Mouse (Mus musculus) brown adipose tissue, adult 24 weeks (tissue): Measurements from ENCODE around the gene Dst. TPM values are rescaled to one million over a fixed set of nuclear protein-coding genes. Genes with fewer than 3 reads are reported as not detected.
A peak's percentile ranks its signal among the peaks of the same experiment; 100 is the strongest.

Source experiments
- H3K27ac ChIP-seq: fragments of 200-500 bp; replicated peaks from 2 replicates; pipeline ENCODE4 v1.5.1; 2012; ENCODE audit warnings: low read depth, mild to moderate bottlenecking, low read length
- H3K4me1 ChIP-seq: fragments of 200-500 bp; 2 replicates; pipeline ENCODE4 v1.6.1; 2012; ENCODE audit warnings: low read length, mixed read lengths; ENCODE audit not compliant: control insufficient read depth, insufficient read depth, insufficient read length
- H3K4me3 ChIP-seq: fragments of 200-500 bp; 2 replicates; pipeline ENCODE4 v1.5.1; 2012; ENCODE audit warnings: low read depth, mild to moderate bottlenecking, low read length, moderate library complexity; ENCODE audit not compliant: insufficient read depth
- polyA plus RNA-seq: library from polyadenylated mRNA; stranded (reverse); fragments of >200 nt; gene quantifications from 2 replicates; pipeline ENCODE4 v1.2.4, GENCODE M21; 2012; ENCODE audit not compliant: missing spikeins, insufficient read depth, insufficient read length

Gene Dst
- polyA plus RNA-seq, 1 experiment = 42.7 TPM

DNA sequence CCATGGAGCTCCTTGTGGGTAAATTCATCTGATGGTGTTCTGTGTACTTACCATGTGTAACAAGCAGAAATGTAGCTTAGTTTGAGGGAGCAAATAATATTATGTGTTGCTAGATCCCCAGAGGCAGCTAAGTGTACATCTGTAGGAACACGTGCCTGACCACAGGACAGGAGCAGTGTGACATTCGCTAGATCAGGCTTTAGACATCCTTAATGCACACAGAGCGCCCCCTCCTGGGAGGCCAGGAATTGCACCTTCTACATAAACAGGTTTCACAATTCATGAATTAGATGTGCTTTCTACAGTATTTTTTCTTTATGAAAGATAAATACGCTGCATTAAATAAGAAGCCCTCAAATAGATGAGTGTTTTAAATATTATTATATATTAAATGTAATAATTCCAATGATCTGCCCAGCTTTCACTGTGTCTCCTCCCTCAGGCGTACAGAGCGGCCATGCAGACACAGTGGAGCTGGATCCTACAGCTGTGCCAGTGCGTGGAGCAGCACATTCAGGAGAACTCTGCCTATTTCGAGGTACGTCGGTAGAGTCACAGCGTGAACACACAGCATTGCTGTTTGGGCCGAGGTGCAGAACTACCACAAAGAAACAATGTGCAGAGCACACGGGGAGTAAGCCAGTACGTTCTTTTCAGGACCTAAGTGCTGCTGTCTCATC, 256.7 kb downstream of the Dst start:
- Histone ChIP-seq H3K27ac (no peak overlapping the region), H3K4me3 (no peak overlapping the region), H3K4me1 (peaks cover 2% of the 10 kb centered on the region; the same call in 1 of the 2 replicates)

DNA sequence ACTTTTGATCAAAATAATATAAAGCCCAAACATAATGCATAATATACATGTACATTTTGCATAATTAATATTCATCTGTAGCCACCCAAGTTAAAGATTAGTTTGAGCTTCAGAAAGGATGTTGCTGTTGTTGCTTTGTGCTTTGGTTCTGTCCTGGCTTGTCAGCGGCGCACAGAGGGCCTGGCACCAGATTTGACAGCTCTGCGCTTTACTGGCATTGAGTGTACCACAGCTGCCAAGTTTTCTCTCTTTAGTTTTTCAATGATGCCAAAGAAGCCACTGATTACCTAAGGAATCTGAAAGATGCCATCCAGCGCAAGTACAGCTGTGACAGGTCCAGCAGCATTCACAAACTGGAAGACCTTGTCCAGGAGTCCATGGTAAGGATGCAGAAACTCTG, 257.9 kb downstream of the Dst start:
- no peak overlapping the region for H3K27ac ChIP-seq
- H3K4me3 ChIP-seq = no peak overlapping the region
- H3K4me1 ChIP-seq = peaks cover 2% of the 10 kb centered on the region; the same call in 1 of the 2 replicates

DNA sequence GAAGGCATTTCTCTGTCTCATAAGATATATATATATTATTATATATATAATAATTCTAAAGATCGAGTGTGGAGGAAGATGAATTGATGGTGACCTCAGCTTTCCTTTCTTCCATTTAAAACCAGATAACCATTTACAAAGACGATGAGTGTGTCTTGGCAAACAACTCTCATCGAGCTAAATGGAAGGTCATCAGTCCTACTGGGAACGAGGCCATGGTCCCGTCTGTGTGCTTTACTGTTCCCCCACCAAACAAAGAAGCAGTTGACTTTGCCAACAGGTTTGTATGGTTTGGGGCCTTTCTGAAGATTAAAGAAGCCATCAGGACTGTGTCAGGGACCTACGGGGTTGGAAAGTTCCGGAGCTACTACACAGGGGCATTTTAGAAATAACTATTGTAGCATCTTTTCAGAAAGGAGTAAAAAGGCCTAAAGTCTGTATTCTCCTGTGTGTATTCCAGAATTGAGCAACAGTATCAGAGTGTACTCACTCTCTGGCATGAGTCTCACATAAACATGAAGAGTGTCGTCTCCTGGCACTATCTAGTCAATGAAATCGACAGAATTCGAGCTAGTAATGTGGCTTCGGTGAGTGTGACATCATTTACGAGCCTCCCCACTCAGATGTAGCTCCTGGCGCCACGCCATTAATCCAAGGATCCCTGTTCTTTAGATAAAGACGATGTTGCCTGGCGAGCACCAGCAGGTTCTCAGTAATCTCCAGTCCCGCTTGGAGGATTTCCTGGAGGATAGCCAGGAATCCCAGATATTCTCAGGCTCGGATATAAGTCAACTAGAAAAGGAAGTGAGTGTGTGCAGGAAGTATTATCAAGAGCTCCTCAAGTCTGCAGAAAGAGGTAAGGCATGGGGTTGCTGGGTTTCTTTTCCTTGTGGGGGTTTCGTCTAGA, 259.4 kb downstream of the Dst start:
- no peak overlapping the region for H3K4me3 ChIP-seq
- 0 out of 2 replicates have a peak overlapping the region, but pooled peaks have one; percentile 14 for H3K27ac ChIP-seq
- H3K4me1 ChIP-seq = peaks cover 2% of the 10 kb centered on the region; the same call in 1 of the 2 replicates

DNA sequence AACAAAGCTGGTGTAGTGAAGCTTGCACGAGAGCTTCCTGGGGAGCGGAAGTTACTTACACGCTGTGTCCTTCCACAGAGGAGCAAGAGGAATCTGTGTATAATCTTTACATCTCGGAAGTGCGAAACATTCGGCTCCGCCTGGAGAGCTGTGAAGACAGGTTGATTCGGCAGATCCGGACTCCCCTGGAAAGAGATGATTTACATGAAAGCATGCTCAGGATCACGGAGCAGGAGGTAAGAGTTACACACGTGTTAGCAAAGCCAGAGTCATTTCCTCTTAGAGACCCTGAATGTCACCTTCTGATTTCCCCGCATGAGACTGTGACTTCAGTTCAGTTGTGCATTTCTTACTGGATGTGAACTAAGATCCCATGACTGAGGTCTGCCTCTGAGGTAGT, 261.1 kb downstream of the Dst start:
- Histone ChIP-seq H3K4me3 (no peak overlapping the region), H3K27ac (no peak overlapping the region), H3K4me1 (peaks cover 2% of the 10 kb centered on the region; the same call in 1 of the 2 replicates)

DNA sequence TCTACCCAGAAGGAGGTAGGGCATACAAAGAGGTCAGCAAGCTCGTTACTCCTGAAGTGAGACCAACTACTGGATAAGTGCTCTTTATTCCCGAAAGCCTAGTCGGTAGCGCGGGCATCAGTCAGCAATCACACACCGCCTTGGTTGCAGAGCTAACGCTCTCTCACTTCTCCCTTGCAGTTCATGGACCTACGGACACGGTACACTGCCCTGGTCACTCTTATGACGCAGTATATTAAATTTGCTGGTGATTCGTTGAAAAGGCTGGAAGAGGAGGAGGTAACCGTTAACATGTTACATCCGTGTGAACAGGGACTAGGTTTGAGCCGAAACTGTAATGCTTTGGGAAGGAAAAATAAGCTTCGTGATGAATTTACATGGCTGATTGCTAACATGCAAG, 266.5 kb downstream of the Dst start:
- Histone ChIP-seq H3K4me3 (no peak overlapping the region), H3K4me1 (no peaks in the 10 kb centered on the region), H3K27ac (no peak overlapping the region)

DNA sequence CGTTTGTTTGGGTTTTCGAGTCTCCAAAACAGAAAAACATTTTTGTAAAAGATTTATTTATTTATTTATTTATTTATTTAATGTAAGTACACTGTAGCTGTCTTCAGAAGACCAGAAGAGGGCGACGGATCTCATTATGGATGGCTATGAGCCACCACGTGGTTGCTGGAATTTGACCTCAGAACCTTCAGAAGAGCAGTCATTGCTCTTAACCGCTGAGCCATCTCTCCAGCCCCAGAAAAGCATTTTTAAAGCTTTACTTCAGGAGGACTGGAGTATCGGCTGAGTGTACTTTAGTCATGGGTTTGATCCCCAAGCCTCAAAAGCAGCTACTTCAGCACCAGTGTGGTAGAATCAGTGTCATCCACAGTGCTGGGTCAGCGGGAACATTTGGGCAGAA, 266.9 kb downstream of the Dst start:
- H3K27ac ChIP-seq = no peak overlapping the region
- no peak overlapping the region for H3K4me3 ChIP-seq
- no peaks in the 10 kb centered on the region for H3K4me1 ChIP-seq

DNA sequence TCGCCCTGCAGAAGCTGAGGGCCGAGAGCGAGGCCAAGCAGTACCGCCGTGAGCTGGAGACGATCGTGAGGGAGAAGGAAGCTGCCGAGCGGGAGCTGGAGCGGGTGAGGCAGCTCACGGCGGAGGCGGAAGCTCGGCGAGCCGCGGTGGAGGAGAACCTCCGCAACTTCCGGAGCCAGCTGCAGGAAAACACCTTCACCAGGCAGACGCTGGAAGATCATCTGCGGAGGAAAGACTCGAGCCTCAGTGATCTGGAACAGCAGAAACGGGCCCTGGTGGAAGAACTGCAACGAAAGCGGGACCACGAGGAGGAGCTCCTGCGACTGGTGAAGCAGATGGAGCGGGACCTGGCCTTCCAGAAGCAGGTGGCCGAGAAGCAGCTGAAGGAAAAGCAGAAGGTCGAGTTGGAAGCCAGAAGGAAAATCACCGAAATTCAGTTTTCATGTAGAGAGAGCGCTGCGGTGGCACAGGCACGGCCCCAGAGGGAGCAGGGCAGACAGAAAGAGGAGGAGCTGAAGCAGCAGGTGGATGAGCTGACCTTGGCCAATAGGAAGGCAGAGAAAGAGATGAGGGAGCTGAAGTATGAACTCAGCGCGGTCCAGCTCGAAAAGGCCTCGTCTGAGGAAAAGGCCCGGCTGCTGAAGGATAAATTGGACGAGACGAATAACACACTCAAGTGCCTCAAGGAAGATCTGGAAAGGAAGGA, 270.1 kb downstream of the Dst start:
- Histone ChIP-seq H3K4me3 (no peak overlapping the region), H3K4me1 (no peaks in the 10 kb centered on the region), H3K27ac (no peak overlapping the region)

DNA sequence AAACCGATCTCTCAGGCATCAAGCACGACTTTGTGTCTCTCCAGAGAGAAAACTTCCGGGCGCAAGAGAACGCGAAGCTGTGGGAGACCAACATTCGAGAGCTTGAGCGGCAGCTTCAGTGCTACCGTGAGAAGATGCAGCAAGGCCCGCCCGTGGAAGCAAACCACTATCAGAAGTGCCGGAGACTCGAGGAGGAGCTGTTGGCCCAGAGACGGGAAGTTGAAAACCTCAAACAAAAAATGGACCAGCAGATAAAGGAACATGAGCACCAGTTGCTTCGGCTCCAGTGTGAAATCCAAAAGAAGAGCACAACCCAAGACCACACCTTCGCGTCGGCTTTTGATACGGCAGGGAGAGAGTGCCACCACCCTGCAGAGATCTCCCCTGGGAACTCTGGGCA, 271.7 kb downstream of the Dst start:
- no peaks in the 10 kb centered on the region for H3K4me1 ChIP-seq

DNA sequence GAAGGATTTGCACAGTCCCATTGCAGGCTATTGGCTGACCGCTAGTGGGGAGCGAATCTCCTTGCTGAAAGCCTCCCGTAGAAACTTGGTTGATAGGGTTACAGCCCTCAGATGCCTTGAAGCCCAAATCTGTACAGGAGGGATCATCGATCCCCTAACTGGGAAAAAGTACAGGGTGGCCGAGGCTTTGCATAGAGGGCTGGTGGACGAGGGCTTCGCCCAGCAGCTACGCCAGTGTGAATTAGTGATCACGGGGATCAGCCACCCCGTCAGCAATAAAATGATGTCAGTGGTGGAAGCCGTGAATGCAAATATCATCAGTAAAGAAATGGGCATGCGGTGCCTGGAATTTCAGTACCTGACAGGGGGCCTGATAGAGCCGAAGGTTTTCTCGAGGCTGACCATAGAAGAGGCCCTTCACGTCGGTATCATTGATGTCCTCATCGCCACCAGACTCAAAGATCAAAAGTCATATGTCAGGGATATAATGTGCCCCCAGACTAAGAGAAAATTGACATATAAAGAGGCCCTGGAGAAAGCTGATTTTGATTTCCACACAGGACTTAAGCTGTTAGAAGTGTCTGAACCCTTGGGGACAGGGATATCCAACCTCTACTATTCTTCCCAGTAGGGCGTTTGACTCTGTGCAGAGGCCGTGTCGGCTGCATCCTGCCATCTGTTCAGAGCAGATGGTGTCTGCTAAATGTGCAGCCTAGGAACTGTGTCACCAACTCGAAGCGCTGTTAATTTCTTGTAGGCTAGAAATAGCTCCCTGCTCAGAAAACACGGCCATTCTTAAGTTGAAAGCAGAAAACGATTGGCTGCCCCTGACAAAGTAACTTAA, 274.6 kb downstream of the Dst start:
- H3K4me3 ChIP-seq = no peak overlapping the region
- H3K27ac ChIP-seq = no peak overlapping the region
- no peaks in the 10 kb centered on the region for H3K4me1 ChIP-seq

More for the DNA sequence above, 271.7 kb downstream of the Dst start:
- no peak overlapping the region for H3K4me3 ChIP-seq
- H3K27ac ChIP-seq = no peak overlapping the region

DNA sequence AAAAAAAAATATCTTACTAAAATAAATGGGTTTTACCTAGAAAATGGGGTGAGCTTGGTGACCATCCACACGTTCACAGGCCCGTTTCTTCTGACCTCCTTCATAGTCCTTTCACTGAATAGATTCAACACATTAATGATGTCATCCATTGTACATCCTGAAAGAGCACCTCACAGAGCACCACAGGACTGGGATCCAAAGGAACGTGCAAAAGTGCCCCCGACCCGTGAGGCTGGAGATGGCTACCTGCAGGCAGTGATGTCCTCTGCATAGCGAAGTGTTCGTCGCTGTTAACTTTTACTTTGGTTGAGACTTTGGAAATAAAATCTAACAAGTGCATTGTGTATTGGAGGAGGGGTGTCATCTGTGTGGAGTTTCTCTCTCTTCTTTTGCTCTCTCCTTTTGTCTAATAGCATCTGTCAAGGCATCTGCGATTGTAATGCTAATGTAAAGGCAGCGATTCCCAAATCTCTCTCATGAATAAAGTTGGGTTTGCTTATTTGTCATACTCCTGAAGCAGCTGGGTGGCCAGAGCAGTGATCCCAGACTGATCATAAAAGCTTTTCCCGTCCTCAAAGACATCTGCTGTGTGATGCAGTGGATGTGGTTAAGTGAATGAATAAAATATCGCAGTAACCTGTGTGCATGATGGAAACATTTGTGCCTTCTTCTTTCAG, 275.4 kb downstream of the Dst start:
- Histone ChIP-seq H3K27ac (no peak overlapping the region), H3K4me1 (no peaks in the 10 kb centered on the region), H3K4me3 (no peak overlapping the region)

DNA sequence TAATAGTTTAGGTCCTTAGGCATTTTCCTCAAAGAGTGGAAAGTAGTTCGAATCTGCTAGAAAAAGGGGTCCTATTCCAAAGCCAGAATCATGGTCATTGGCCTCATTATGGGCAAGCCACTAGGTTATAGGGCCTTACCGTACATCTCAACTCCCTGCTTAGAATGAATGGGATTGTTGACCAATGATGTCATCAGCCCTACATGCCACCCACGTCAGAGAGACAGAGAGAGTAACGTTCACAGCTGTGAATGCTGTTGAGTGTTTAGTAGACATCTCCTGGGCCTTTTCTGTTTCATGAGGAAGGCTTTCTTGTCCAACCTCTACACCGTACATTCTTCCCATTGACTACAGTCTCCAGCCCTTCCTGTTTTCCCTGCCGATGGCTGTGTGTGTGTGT, 276.2 kb downstream of the Dst start:
- Histone ChIP-seq H3K4me3 (no peak overlapping the region), H3K27ac (no peak overlapping the region), H3K4me1 (no peaks in the 10 kb centered on the region)

DNA sequence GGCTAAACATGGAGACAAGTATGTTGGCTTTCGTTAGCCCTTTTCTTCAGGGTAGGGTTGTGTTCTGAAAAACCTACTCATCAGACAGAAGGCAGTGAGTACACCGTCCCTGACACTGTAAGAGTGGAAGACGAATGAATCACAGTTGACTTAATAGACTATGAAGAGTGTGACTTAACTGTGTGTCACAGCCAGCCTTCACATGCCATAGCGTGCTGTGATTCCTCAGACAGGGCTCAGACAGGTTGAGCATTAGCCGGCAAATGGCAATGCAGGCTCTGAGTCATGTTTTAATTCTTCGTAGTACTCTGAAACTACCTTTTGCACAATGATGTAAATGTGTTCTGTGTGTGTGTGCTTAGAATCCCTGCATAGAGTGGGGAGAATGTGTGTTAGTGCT, 278.0 kb downstream of the Dst start:
- H3K27ac ChIP-seq = no peak overlapping the region
- H3K4me3 ChIP-seq = no peak overlapping the region
- H3K4me1 ChIP-seq = no peaks in the 10 kb centered on the region

DNA sequence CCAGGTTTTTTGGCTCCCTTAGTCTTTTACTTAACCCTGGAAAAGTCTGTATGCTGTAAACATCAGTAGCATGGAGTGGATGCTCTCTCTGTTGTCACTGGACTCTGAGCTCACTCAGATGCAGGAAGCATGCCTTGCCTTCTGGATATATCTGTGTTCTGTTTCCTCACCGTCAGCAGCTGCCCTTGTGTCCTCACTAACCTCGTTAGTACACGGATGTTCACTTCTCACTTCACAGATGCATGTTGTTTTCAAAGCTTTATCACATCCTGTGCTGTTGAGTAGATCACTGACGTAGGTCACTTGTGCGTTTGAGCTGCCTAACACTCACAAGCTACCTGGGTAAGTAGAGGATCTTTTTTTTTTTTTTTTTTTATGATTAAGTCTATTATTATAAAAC, 279.5 kb downstream of the Dst start:
- Histone ChIP-seq H3K4me3 (no peak overlapping the region), H3K27ac (no peak overlapping the region), H3K4me1 (no peaks in the 10 kb centered on the region)

DNA sequence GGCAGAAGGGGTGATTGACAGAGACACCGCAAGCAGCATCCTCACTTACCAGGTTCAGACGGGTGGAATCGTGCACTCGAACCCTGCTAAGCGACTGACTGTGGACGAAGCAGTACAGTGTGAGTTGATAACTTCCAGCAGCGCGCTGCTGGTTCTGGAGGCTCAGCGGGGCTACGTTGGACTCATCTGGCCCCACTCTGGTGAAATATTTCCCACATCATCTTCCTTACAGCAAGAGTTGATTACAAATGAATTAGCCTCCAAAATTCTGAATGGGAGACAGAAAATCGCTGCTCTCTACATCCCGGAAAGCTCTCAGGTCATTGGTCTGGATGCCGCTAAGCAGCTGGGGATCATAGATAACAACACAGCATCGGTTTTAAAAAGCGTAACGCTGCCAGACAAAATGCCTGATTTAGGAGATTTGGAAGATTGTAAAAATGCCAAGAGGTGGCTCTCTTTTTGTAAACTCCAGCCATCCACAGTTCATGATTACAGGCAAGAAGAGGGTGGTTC, 280.8 kb downstream of the Dst start:
- Histone ChIP-seq H3K4me1 (no peaks in the 10 kb centered on the region), H3K27ac (no peak overlapping the region), H3K4me3 (no peak overlapping the region)
